Mouse (Mus musculus) embryonic facial prominence, embryonic 14.5 days (tissue): ENCODE data around the gene Tmem274. TPM values are rescaled to one million over a fixed set of nuclear protein-coding genes. Genes with fewer than 3 reads are reported as not detected.
"Not testable (repeated sequence)": the region's sequence is repeated elsewhere in the genome, so short reads cannot be mapped to it uniquely, and the experiment has no call there.

Source experiments
- ATAC-seq: fragments of 200-750 bp; cut with Nextera tagmentation; 2 replicates; pipeline ENCODE4 v1.8.0; 2017; ENCODE audit warnings: low read depth, moderate number of reproducible peaks, moderate TSS enrichment
- DNase-seq: peaks from one replicate; pipeline ENCODE4 v3.0.0-alpha.2; 2015; ENCODE audit warnings: low spot score
- H3K27ac ChIP-seq: fragments of 300-500 bp; sonication (generic); replicated peaks from 2 replicates; pipeline ENCODE4 v1.5.1; 2014; ENCODE audit warnings: low read depth, mild to moderate bottlenecking, low read length, moderate library complexity
- H3K27me3 ChIP-seq: fragments of 300-500 bp; sonication (generic); replicated peaks from 2 replicates; pipeline ENCODE4 v1.6.1; 2014; ENCODE audit warnings: low read length; ENCODE audit not compliant: control insufficient read depth, insufficient read depth
- H3K36me3 ChIP-seq: fragments of 300-500 bp; sonication (generic); 2 replicates; pipeline ENCODE4 v1.6.1; 2014; ENCODE audit warnings: low read length, mixed read lengths; ENCODE audit not compliant: control insufficient read depth, insufficient read depth
- H3K4me1 ChIP-seq: fragments of 300-500 bp; sonication (generic); 2 replicates; pipeline ENCODE4 v1.6.1; 2014; ENCODE audit warnings: antibody characterized with exemption, low read length; ENCODE audit not compliant: control insufficient read depth, insufficient read depth
- H3K4me2 ChIP-seq: fragments of 300-500 bp; sonication (generic); 2 replicates; pipeline ENCODE4 v1.6.1; 2014; ENCODE audit warnings: low read depth, mild to moderate bottlenecking, low read length, moderate library complexity, mixed read lengths
- H3K4me3 ChIP-seq: fragments of 300-500 bp; sonication (generic); 2 replicates; pipeline ENCODE4 v1.5.1; 2014; ENCODE audit warnings: low read depth, mild to moderate bottlenecking, low read length
- H3K9ac ChIP-seq: fragments of 300-500 bp; sonication (generic); 2 replicates; pipeline ENCODE4 v1.6.1; 2014; ENCODE audit warnings: low read depth, mild to moderate bottlenecking, low read length, moderate library complexity, mixed read lengths
- H3K9me3 ChIP-seq: fragments of 300-500 bp; sonication (generic); 2 replicates; pipeline ENCODE4 v1.6.1; 2016; ENCODE audit warnings: low read length; ENCODE audit not compliant: control insufficient read depth
- WGBS: fragments of 180-500 bp; shearing (Covaris S2); extraction: QIAGEN DNeasy Blood & Tissue Kit; methylation state at CpG from one replicate; pipeline ENCODE4 v1.1.7; 2014; 5-methylcytosine and 5-hydroxymethylcytosine counted together
- polyA plus RNA-seq: library from polyadenylated mRNA; unstranded; fragments of >200 nt; fragmentation: Nextera tagmentation; extraction: Ambion mirVana; gene quantifications from 2 replicates; pipeline ENCODE4 v1.2.1, GENCODE M21; 2014

Tmem274 gene
- polyA plus RNA-seq: not detected in 2 replicates

- Histone ChIP-seq H3K27me3 (no peaks in the 10 kb centered on the region), H3K4me2 (no peak within 1 kb of the TSS), H3K9ac (no peak within 1 kb of the TSS), H3K36me3 (peaks cover 14% of the 10 kb centered on the region; the same call in 1 of the 2 replicates), H3K4me3 (no peak within 1 kb of the TSS), H3K27ac (no peak within 1 kb of the TSS), H3K4me1 (no peaks in the 10 kb centered on the region), H3K9me3 (no peaks in the 10 kb centered on the region)
- 78% methylated on average over 11 of the region's 11 CpGs for WGBS
- ATAC-seq (peak; percentile 16; the same call in 1 of the 2 replicates), DNase-seq (no peak)
These were observed at the start of gene Tmem274 for GRCm38 (mm10) chr4:149477078-149477477. TSS of gene Tmem274 (plus strand) at chr4:149477378.

- WGBS: 76% methylated on average over 5 of the region's 5 CpGs
- DNase-seq: no peak
- no peak overlapping the region for H3K4me2 ChIP-seq
These were observed 47.6 kb upstream of the Tmem274 start for GRCm38 (mm10) chr4:149429592-149429991.

GRCm38 (mm10) chr4:149431887-149432286, 45.3 kb upstream of the Tmem274 start:
- H3K27ac ChIP-seq, DNase-seq, H3K4me3 ChIP-seq, ATAC-seq, H3K9ac ChIP-seq, H3K9me3 ChIP-seq, H3K27me3 ChIP-seq, H3K4me2 ChIP-seq, H3K36me3 ChIP-seq, H3K4me1 ChIP-seq: not testable (repeated sequence)
- 76% methylated on average over 1 of the region's 1 CpGs for whole genome bisulfite sequencing

More at GRCm38 (mm10) chr4:149429592-149429991, 47.6 kb upstream of the Tmem274 start:
- no peak for ATAC-seq
- Histone ChIP-seq H3K4me1 (peaks cover under 1% of the 10 kb centered on the region; the same call in 1 of the 2 replicates), H3K9ac (no peak overlapping the region), H3K27ac (no peak overlapping the region), H3K4me3 (no peak overlapping the region), H3K9me3 (no peaks in the 10 kb centered on the region), H3K36me3 (no peaks in the 10 kb centered on the region), H3K27me3 (no peaks in the 10 kb centered on the region)

GRCm38 (mm10) chr4:149440576-149440975, 36.6 kb upstream of the Tmem274 start:
- no peak overlapping the region for H3K9ac ChIP-seq
- peak overlapping the region; percentile 39; the same call in 1 of the 2 replicates for H3K27ac ChIP-seq
- H3K4me3 ChIP-seq: no peak overlapping the region
- H3K4me1 ChIP-seq: peaks cover 7% of the 10 kb centered on the region
- ATAC-seq (peak; percentile 24; the same call in 1 of the 2 replicates), DNase-seq (peak; percentile 86)
- H3K9me3 ChIP-seq: no peaks in the 10 kb centered on the region
- WGBS: 38% methylated on average over 8 of the region's 8 CpGs
- H3K4me2 ChIP-seq: no peak overlapping the region
- no peaks in the 10 kb centered on the region for H3K36me3 ChIP-seq
- H3K27me3 ChIP-seq: no peaks in the 10 kb centered on the region

- no peaks in the 10 kb centered on the region for H3K9me3 ChIP-seq
- no peak overlapping the region; the same call in 1 of the 2 replicates for H3K27ac ChIP-seq
- WGBS: 25% methylated on average over 3 of the region's 3 CpGs
- DNase-seq (peak; percentile 63), ATAC-seq (no peak)
- peaks cover 12% of the 10 kb centered on the region for H3K4me1 ChIP-seq
- no peak overlapping the region for H3K4me3 ChIP-seq
- H3K9ac ChIP-seq: no peak overlapping the region
- no peak overlapping the region for H3K4me2 ChIP-seq
- H3K27me3 ChIP-seq: no peaks in the 10 kb centered on the region
- no peaks in the 10 kb centered on the region for H3K36me3 ChIP-seq
These were observed 34.7 kb upstream of the Tmem274 start for GRCm38 (mm10) chr4:149442436-149442835.

GRCm38 (mm10) chr4:149444465-149444864, 32.7 kb upstream of the Tmem274 start:
- ATAC-seq: no peak
- H3K4me1 ChIP-seq: peaks cover 12% of the 10 kb centered on the region
- DNase-seq: no peak
- peak overlapping the region; percentile 69 for H3K9ac ChIP-seq
- no peaks in the 10 kb centered on the region for H3K27me3 ChIP-seq
- H3K4me2 ChIP-seq: peak overlapping the region; percentile 66
- H3K4me3 ChIP-seq: no peak overlapping the region
- 60% methylated on average over 1 of the region's 1 CpGs for WGBS
- H3K9me3 ChIP-seq: no peaks in the 10 kb centered on the region
- no peaks in the 10 kb centered on the region for H3K36me3 ChIP-seq
- H3K27ac ChIP-seq: peak overlapping the region; percentile 91; the same call in 1 of the 2 replicates

- under 1% methylated on average over 35 of the region's 36 CpGs for WGBS
These were observed 32.0 kb upstream of the Tmem274 start for GRCm38 (mm10) chr4:149444964-149445701.

GRCm38 (mm10) chr4:149445868-149446267, 31.3 kb upstream of the Tmem274 start:
- Histone ChIP-seq H3K27me3 (no peaks in the 10 kb centered on the region), H3K4me2 (peak overlapping the region; percentile 66), H3K4me3 (peak overlapping the region; percentile 35), H3K4me1 (peaks cover 12% of the 10 kb centered on the region), H3K27ac (peak overlapping the region; percentile 91), H3K9ac (peak overlapping the region; percentile 47), H3K36me3 (no peaks in the 10 kb centered on the region), H3K9me3 (no peaks in the 10 kb centered on the region)
- WGBS: 1% methylated on average over 11 of the region's 11 CpGs
- peak; percentile 91 for DNase-seq
- peak; percentile 69 for ATAC-seq

More at GRCm38 (mm10) chr4:149444964-149445701, 32.0 kb upstream of the Tmem274 start:
- H3K9me3 ChIP-seq: no peaks in the 10 kb centered on the region
- H3K4me3 ChIP-seq: peak overlapping the region; percentile 35
- H3K27ac ChIP-seq: peak overlapping the region; percentile 91
- H3K27me3 ChIP-seq: no peaks in the 10 kb centered on the region
- H3K4me1 ChIP-seq: peaks cover 12% of the 10 kb centered on the region
- no peaks in the 10 kb centered on the region for H3K36me3 ChIP-seq
- peak overlapping the region; percentile 69 for H3K9ac ChIP-seq
- peak overlapping the region; percentile 66 for H3K4me2 ChIP-seq
- peak; percentile 98 for ATAC-seq
- peak; percentile 98 for DNase-seq
